Mouse (Mus musculus): ENCODE data around the gene Smg7. TPM values are rescaled to one million over a fixed set of nuclear protein-coding genes. Genes with fewer than 3 reads are reported as not detected.

Smg7 gene
- polyA plus RNA-seq, 1 experiment, result 1.2 TPM

DNA sequence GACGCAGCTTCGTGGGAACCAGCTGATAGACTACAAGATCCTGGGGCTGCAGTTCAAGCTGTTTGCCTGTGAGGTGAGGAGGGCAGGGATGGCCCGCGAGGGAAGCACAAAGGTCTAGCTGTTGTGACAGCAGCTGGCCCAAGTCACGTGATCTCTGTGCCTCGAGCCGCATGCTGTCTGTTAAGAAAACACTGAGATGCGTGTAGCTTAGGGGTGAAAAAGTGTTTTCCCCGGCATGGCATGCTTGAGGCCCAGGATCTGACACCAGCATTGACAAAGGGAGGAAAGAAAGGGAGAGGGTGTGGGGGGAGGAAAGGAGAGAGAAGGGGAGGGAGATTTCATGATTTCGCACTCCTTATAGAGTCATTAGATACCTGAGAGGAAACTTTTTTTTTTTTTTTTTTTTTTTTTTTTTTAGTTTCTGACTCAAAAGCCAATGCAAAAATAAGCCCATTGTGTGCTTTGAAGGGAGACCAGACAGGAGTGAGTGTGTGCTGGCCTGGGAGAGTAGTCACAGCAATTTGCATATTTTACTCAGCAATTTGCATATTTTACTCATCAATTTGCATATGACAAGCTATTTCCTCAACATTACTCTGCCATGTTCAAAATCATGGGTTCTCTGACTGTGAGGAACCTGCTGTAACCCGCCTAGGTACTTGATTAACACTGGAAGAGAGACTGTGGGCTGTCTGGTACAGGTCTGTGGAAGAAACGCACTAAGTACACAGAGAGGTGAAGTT is 85.2 kb downstream of the Smg7 start:
- Histone ChIP-seq H3K27me3 (replicated peaks) (no peaks in the 10 kb centered on the region), H3K4me3 (replicated peaks) (no peak overlapping the region), H3K9me3 (no peaks in the 10 kb centered on the region), H3K36me3 (replicated peaks; ENCODE audit: low read length) (peaks cover 86% of the 10 kb centered on the region), H3K4me1 (peaks cover 10% of the 10 kb centered on the region)
- TF ChIP-seq FLI1 (IDR thresholded peaks at IDR 0.05; ENCODE audit: low read length), result no peak
- TF ChIP-seq GATA1 (IDR thresholded peaks at IDR 0.05; ENCODE audit: borderline replicate concordance, low read length), result no peak

DNA sequence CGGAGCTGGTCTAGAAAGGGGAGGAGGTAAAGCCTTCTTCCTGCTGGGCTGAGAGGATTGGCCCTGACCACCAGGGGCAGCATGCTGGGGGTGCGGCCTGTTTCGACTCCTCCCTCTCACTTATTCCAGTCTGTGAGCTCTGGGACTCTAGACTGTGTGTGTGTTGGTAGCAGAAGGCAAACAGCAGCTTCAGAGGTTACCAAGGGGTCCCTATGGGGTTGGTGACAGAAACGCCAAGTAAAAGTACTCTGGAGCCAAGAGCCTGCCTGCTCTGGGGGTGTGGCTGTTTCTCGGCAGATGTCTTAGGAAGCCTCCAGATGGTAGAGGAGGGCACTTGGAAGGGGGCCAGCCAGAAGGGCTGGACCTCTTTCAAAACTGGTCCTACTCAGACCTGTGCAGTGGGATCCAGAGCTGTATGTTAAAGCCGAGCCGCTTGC is 87.2 kb downstream of the Smg7 start:
- H3K36me3 ChIP-seq (replicated peaks; ENCODE audit: low read length), result peaks cover 87% of the 10 kb centered on the region
- no peaks in the 10 kb centered on the region for H3K9me3 ChIP-seq
- peaks cover 19% of the 10 kb centered on the region for H3K4me1 ChIP-seq
- no peak overlapping the region for H3K4me3 ChIP-seq (replicated peaks)
- TF ChIP-seq GATA1 (IDR thresholded peaks at IDR 0.05; ENCODE audit: borderline replicate concordance, low read length), result no peak
- TF ChIP-seq FLI1 (IDR thresholded peaks at IDR 0.05; ENCODE audit: low read length), result no peak
- no peaks in the 10 kb centered on the region for H3K27me3 ChIP-seq (replicated peaks)

DNA sequence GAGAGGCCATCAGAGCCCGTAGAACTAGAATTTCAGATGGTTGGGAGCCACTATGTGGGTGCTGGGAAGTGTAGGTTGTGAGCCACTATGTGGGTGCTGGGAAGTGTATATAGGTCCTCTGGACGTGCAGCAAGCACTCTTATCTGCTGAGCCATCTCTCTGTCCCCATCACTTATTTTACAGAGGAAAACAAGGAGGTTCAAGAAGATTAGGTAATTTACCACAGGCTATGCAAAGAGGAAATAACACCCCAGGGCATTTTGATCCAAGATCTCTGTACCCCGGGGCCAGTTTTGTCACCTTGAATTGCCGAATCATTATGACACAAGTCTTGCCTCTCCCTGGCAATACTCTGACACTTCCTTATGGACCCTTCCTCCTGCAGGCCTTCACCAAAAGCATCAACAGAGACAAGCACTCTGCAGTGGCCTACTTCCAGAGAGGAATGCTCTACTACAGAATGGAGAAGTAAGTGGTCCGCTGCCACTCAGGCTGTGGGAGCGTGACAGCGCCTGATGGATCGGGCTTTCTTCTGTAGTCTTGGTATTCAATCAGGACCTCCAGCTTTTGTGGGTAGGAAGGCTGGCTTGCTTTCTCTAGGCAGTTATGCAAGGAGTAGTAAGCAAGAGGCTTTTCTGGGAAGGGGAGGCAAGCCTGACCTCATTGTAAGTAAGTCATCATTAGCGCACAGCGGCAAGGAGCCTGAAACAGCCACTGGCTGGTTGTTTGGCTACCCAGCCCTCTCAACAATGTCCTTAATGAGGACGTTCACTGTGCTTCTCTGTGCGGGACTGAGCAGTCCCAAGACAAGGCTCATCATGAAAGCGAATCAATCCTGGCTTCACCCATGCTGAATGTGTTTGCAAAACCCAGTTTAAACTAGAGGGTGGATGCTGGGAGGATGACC is 91.7 kb downstream of the Smg7 start:
- TF ChIP-seq FLI1 (IDR thresholded peaks at IDR 0.05; ENCODE audit: low read length), result no peak
- TF ChIP-seq GATA1 (IDR thresholded peaks at IDR 0.05; ENCODE audit: borderline replicate concordance, low read length), result no peak
- H3K9me3 ChIP-seq, result no peaks in the 10 kb centered on the region
- H3K4me3 ChIP-seq (replicated peaks), result no peak overlapping the region
- no peaks in the 10 kb centered on the region for H3K27me3 ChIP-seq (replicated peaks)
- peaks cover 51% of the 10 kb centered on the region for H3K36me3 ChIP-seq (replicated peaks; ENCODE audit: low read length)
- H3K4me1 ChIP-seq, result peaks cover 44% of the 10 kb centered on the region

DNA sequence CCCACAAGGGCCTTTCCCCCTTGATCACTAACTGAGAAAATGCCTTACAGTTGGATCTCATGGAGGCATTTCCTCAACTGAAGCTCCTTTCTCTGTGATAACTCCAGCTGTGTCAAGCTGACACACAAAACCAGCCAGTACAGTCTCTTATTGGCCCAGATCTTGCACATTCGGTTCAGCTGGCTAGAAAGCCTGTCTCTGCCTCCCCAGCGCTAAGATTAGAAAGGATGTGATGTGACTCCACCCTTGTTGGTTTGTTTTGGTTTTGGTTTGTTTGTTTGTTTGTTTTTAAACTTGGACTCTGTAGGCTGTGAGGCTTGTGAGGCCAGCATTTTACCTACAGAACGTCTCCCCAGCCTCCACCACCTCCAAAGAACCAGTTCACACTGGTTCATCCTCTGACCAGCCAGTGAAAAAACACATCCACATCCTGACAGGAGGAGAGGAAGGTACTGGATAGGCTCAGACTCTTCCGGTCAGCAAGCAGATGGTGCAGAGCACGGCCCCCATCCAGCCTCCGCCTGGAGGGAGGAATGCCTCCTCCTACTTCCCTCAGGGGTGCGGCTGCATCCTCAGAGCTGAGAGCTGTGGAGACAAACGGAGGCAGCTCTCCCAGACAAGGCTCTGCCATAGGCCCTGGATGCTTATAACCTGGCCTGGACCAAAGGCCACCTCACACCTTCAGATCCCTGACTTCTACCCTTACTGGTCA is 92.7 kb downstream of the Smg7 start:
- TF ChIP-seq GATA1 (IDR thresholded peaks at IDR 0.05; ENCODE audit: borderline replicate concordance, low read length), result no peak
- no peak for TF ChIP-seq FLI1 (IDR thresholded peaks at IDR 0.05; ENCODE audit: low read length)
- peak overlapping the region; percentile 70 for H3K4me3 ChIP-seq (replicated peaks)
- peaks cover 3% of the 10 kb centered on the region for H3K27me3 ChIP-seq (replicated peaks)
- H3K36me3 ChIP-seq (replicated peaks; ENCODE audit: low read length), result peaks cover 41% of the 10 kb centered on the region
- peaks cover 48% of the 10 kb centered on the region for H3K4me1 ChIP-seq
- no peaks in the 10 kb centered on the region for H3K9me3 ChIP-seq

DNA sequence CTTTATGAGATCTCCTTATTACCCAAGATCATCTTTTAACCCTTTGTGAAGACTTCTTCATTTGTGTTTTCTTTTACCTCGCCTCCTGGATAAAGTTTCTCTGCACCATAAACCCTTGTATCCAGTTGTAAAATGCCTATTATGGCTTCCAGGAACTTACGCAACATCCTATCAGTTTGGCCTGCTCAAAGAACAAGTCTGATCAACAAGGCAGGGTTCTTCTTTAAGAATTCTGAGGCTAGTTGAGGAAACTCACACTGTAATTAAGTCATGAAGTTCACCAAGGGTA is 94.1 kb downstream of the Smg7 start:
- H3K4me1 ChIP-seq, result peaks cover 46% of the 10 kb centered on the region
- H3K27me3 ChIP-seq (replicated peaks), result peaks cover 4% of the 10 kb centered on the region
- H3K36me3 ChIP-seq (replicated peaks; ENCODE audit: low read length), result peaks cover 27% of the 10 kb centered on the region
- peak overlapping the region; percentile 86 for H3K4me3 ChIP-seq (replicated peaks)
- no peaks in the 10 kb centered on the region for H3K9me3 ChIP-seq
- TF ChIP-seq GATA1 (IDR thresholded peaks at IDR 0.05; ENCODE audit: borderline replicate concordance, low read length) (no peak), FLI1 (IDR thresholded peaks at IDR 0.05; ENCODE audit: low read length) (no peak)

DNA sequence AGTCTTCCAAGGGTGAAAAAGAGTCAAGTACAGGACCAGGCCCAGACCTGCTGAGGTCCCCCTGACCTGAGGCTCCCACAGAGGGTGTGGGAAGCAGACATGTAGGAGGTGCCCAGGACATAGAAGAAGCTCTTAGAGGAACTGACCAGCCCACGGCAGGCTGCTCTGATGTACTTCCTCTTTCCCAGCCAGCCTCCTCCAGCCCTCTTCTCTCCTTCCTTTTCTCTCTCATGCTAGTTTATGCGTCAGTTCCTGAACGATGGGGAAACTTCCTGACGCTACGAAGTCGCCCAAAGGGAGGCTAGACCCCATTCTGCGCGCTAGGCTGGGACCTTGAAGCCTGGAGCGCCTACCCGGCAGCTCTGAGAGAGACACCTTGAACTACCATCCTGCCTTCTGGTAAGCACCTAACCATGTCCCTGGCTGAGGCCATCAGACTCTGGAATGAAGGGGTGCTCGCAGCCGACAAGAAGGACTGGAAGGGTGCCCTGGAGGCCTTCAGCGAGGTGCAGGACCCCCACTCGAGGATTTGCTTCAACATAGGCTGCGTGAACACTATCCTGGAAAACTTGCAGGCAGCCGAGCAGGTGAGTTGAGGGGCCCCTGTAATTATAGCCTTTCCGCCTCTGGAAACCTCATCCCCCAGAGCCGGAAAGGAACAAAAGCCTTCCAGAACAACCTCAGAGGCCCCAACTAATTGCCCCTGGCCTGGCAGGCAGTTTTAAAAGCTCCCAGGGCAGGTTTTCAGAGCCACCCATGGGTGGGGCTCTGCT is 94.6 kb downstream of the Smg7 start:
- Histone ChIP-seq H3K36me3 (replicated peaks; ENCODE audit: low read length) (peaks cover 24% of the 10 kb centered on the region), H3K27me3 (replicated peaks) (peaks cover 4% of the 10 kb centered on the region), H3K9me3 (no peaks in the 10 kb centered on the region), H3K4me3 (replicated peaks) (peak overlapping the region; percentile 86), H3K4me1 (peaks cover 50% of the 10 kb centered on the region)
- TF ChIP-seq FLI1 (IDR thresholded peaks at IDR 0.05; ENCODE audit: low read length), result no peak
- TF ChIP-seq GATA1 (IDR thresholded peaks at IDR 0.05; ENCODE audit: borderline replicate concordance, low read length), result no peak

DNA sequence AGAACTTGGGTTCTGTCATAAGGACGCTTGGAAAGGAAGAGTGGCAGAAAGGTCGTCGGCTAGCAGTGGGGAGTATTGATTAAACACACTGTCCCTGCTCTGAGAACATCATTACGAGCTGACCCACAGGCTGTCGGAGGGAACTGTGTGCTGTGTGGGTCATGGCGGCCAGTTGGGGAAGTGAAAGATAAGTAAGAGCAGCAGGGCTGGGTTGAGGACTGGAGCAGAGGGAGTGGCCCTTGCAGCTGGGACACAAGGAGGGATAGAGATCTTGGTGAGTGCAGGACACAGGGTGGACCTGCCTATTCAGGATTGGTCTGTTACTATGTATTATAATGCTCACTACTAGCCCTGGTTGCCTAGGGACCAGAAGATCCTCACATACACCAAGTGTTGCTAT is 97.5 kb downstream of the Smg7 start:
- TF ChIP-seq FLI1 (IDR thresholded peaks at IDR 0.05; ENCODE audit: low read length) (no peak), GATA1 (IDR thresholded peaks at IDR 0.05; ENCODE audit: borderline replicate concordance, low read length) (no peak)
- Histone ChIP-seq H3K36me3 (replicated peaks; ENCODE audit: low read length) (peaks cover 4% of the 10 kb centered on the region), H3K27me3 (replicated peaks) (peaks cover 4% of the 10 kb centered on the region), H3K4me3 (replicated peaks) (no peak overlapping the region), H3K4me1 (peaks cover 43% of the 10 kb centered on the region), H3K9me3 (no peaks in the 10 kb centered on the region)

DNA sequence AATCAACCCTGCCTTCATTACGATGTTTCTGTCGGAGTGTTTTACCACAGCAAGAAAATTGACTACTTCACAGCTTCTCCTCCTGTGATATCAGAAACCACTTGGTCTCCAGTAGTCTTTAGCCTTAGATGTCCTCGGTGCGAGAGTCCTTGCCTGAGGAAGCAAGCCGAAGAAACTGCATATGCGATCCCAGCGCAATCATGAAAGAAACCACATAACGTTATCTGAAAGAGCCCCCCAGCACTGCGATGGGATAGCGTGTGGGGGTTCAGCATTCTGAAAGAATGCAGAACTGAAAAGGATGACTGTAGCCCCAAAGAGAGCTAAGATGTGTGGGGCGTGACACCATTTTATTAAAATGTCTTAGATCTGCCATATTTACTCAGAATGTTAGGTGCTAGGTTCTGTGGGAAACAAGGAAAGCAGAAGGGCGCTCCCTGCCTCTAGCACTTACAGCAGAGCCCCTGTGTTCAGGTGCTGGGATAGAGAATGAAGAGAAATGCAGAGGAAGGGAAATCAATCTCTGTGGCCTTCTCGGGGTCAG is 101.7 kb downstream of the Smg7 start:
- no peaks in the 10 kb centered on the region for H3K9me3 ChIP-seq
- TF ChIP-seq GATA1 (IDR thresholded peaks at IDR 0.05; ENCODE audit: borderline replicate concordance, low read length), result no peak
- H3K4me3 ChIP-seq (replicated peaks), result no peak overlapping the region
- peaks cover 39% of the 10 kb centered on the region for H3K4me1 ChIP-seq
- H3K36me3 ChIP-seq (replicated peaks; ENCODE audit: low read length), result no peaks in the 10 kb centered on the region
- H3K27me3 ChIP-seq (replicated peaks), result peaks cover 4% of the 10 kb centered on the region

DNA sequence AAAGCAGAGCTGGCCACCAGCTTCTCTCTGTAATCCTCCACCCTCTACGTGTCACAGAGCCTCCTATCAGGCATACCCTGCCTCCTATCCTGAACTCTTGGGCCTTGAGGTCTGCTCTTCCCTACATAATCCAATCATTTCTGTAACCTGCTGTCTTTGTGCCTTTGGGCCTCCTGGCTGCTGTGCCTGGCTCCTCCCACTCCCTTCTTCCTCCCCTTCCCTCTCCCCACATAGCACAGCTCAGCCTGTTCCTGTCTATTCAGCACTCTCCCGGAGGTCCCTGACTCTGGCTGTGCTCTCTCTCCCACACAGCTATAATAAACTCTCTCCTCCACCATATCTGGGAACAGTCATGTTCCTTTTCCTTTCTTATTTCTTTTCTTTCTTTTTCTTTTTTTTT is 102.5 kb downstream of the Smg7 start, which contains the start of gene Ncf2:
Gene Ncf2, plus strand, starts transcription at position 298 of the 400 bp plus-strand sequence.
- Histone ChIP-seq H3K27me3 (replicated peaks) (peaks cover 2% of the 10 kb centered on the region), H3K36me3 (replicated peaks; ENCODE audit: low read length) (no peaks in the 10 kb centered on the region), H3K4me3 (replicated peaks) (peak within 1 kb of the TSS; percentile 51), H3K4me1 (peaks cover 38% of the 10 kb centered on the region), H3K9me3 (no peaks in the 10 kb centered on the region)
- TF ChIP-seq GATA1 (IDR thresholded peaks at IDR 0.05; ENCODE audit: borderline replicate concordance, low read length) (no peak), FLI1 (IDR thresholded peaks at IDR 0.05; ENCODE audit: low read length) (no peak)

Measured in megakaryocyte, embryonic 14.5 days (primary cell).